Mouse (Mus musculus) common myeloid progenitor, adult 5-6 weeks (primary cell): ENCODE results near the gene Crybg2. TPM values are rescaled to one million over a fixed set of nuclear protein-coding genes. Genes with fewer than 3 reads are reported as not detected.
A peak's percentile ranks its signal among the peaks of the same experiment; 100 is the strongest.

Source experiments
- ATAC-seq: replicated peaks from 2 replicates; pipeline ENCODE4 v1.8.0; 2016; ENCODE audit warnings: low read depth, mild to moderate bottlenecking, moderate TSS enrichment, inconsistent platforms; ENCODE audit not compliant: poor library complexity, severe bottlenecking
- total RNA-seq: library from RNA; stranded (forward); fragments of 200-1000, 187-1606 nt; gene quantifications from 2 replicates; pipeline ENCODE4 v1.2.3, GENCODE M21; 2017

The Crybg2 gene
- total RNA-seq, 1 experiment from 2014 or later: not detected

GRCm38 (mm10) chr4:134092382-134093288, 32.0 kb downstream of the Crybg2 start:
- ATAC-seq: peak; percentile 70

- no peak for ATAC-seq
These were observed 33.5 kb downstream of the Crybg2 start for GRCm38 (mm10) chr4:134094004-134094564.

GRCm38 (mm10) chr4:134094923-134095547, 34.4 kb downstream of the Crybg2 start, which contains the start of gene Cd52:
Gene Cd52 (minus strand): TSS chr4:134095082.
- ATAC-seq: peak; percentile 50

GRCm38 (mm10) chr4:134096120-134096519, 35.5 kb downstream of the Crybg2 start:
- ATAC-seq: no peak

- ATAC-seq: peak; percentile 57
These were observed 36.5 kb downstream of the Crybg2 start for GRCm38 (mm10) chr4:134097015-134097608.

GRCm38 (mm10) chr4:134098628-134099027, 38.0 kb downstream of the Crybg2 start:
- ATAC-seq: peak; percentile 51

- no peak for ATAC-seq
These were observed 39.6 kb downstream of the Crybg2 start for GRCm38 (mm10) chr4:134100245-134100644.

- peak; percentile 84 for ATAC-seq
These were observed 41.5 kb downstream of the Crybg2 start, which contains the start of gene Ubxn11 for GRCm38 (mm10) chr4:134101979-134102741. Gene Ubxn11 (plus strand): TSS chr4:134102570.

- peak; percentile 37 for ATAC-seq
These were observed 42.1 kb downstream of the Crybg2 start for GRCm38 (mm10) chr4:134102742-134103119.

- ATAC-seq: peak; percentile 57
These were observed 45.5 kb downstream of the Crybg2 start for GRCm38 (mm10) chr4:134106105-134106504.

- ATAC-seq: no peak
These were observed 47.1 kb downstream of the Crybg2 start for GRCm38 (mm10) chr4:134107730-134108129.

- no peak for ATAC-seq
These were observed 47.6 kb downstream of the Crybg2 start for GRCm38 (mm10) chr4:134108196-134108595.

GRCm38 (mm10) chr4:134110653-134111052, 50.0 kb downstream of the Crybg2 start:
- ATAC-seq: peak; percentile 15

- ATAC-seq: no peak
These were observed 51.8 kb downstream of the Crybg2 start for GRCm38 (mm10) chr4:134112403-134112802.

GRCm38 (mm10) chr4:134113356-134113994, 52.9 kb downstream of the Crybg2 start:
- no peak for ATAC-seq

- ATAC-seq: no peak
These were observed 53.4 kb downstream of the Crybg2 start for GRCm38 (mm10) chr4:134114038-134114437.

- no peak for ATAC-seq
These were observed 54.9 kb downstream of the Crybg2 start for GRCm38 (mm10) chr4:134115215-134116144.

GRCm38 (mm10) chr4:134116501-134116900, 55.9 kb downstream of the Crybg2 start:
- no peak for ATAC-seq
